Mouse (Mus musculus) forebrain, embryonic 11.5 days (tissue): ENCODE results near the gene Abhd8. TPM values are rescaled to one million over a fixed set of nuclear protein-coding genes. Genes with fewer than 3 reads are reported as not detected.
"Not testable (repeated sequence)": the region's sequence is repeated elsewhere in the genome, so short reads cannot be mapped to it uniquely, and the experiment has no call there.

ENCODE experiments used
- ATAC-seq: fragments of 200-750 bp; cut with Nextera tagmentation; replicated peaks from 2 replicates; pipeline ENCODE4 v1.8.0; 2017; ENCODE audit warnings: moderate TSS enrichment; ENCODE audit not compliant: low FRiP score
- DNase-seq: peaks from one replicate; pipeline ENCODE4 v3.0.0-alpha.2; 2017; ENCODE audit warnings: low spot score
- H3K27ac ChIP-seq: fragments of 300-500 bp; sonication (generic); 2 replicates; pipeline ENCODE4 v1.5.1; 2014; ENCODE audit warnings: low read depth, low read length
- H3K27me3 ChIP-seq: fragments of 300-500 bp; sonication (generic); 2 replicates; pipeline ENCODE4 v1.6.1; 2014; ENCODE audit warnings: mild to moderate bottlenecking, low read length, mixed read lengths; ENCODE audit not compliant: control insufficient read depth, insufficient read depth
- H3K36me3 ChIP-seq: fragments of 300-500 bp; sonication (generic); 2 replicates; pipeline ENCODE4 v1.6.1; 2014; ENCODE audit warnings: mild to moderate bottlenecking, low read length, moderate library complexity, mixed read lengths; ENCODE audit not compliant: control insufficient read depth, insufficient read depth
- H3K4me1 ChIP-seq: fragments of 300-500 bp; sonication (generic); replicated peaks from 2 replicates; pipeline ENCODE4 v1.6.1; 2014; ENCODE audit warnings: low read length, mixed read lengths; ENCODE audit not compliant: control insufficient read depth, insufficient read depth
- H3K4me2 ChIP-seq: fragments of 300-500 bp; sonication (generic); 2 replicates; pipeline ENCODE4 v1.6.1; 2014; ENCODE audit warnings: low read depth, mild to moderate bottlenecking, low read length, moderate library complexity, mixed read lengths; ENCODE audit not compliant: severe bottlenecking
- H3K4me3 ChIP-seq: fragments of 300-500 bp; sonication (generic); 2 replicates; pipeline ENCODE4 v1.5.1; 2014; ENCODE audit warnings: low read depth, low read length
- H3K9ac ChIP-seq: fragments of 300-500 bp; sonication (generic); 2 replicates; pipeline ENCODE4 v1.6.1; 2014; ENCODE audit warnings: low read length
- H3K9me3 ChIP-seq: fragments of 300-500 bp; sonication (generic); 2 replicates; pipeline ENCODE4 v1.6.1; 2016; ENCODE audit warnings: low read length, mixed read lengths; ENCODE audit not compliant: control insufficient read depth
- WGBS: fragments of 180-500 bp; shearing (Covaris S2); extraction: QIAGEN DNeasy Blood & Tissue Kit; methylation state at CpG from one replicate; pipeline ENCODE4 v1.1.7; 2014; 5-methylcytosine and 5-hydroxymethylcytosine counted together
- polyA plus RNA-seq: library from polyadenylated mRNA; unstranded; fragments of >200 nt; fragmentation: Nextera tagmentation; extraction: Ambion mirVana; gene quantifications from 2 replicates; pipeline ENCODE4 v1.2.1, GENCODE M21; 2014

Gene Abhd8
- polyA plus RNA-seq, 1 experiment from 2014 or later = 76.6 TPM

DNA sequence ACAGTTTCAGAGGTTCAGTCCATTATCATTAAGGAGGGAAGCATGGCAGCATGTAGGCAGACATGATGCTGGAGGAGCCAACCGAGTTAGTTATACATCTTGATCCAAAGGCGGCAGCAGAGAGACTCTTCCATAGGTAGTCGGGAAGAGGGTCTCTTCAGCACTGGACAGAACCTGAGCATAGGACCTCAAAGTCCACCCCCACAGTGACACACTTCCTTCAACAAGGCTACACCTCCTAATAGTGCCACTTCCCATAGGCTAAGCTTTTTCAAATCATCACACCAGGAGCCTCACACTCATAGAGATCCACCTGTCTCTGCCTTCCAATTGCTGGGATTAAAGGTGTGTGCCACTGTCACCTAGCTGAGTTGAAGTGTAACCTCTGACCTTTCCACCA lies 26.4 kb downstream of the Abhd8 start:
- ATAC-seq (no peak), DNase-seq (no peak)
- no peak overlapping the region for H3K4me2 ChIP-seq
- peaks cover 1% of the 10 kb centered on the region; the same call in 1 of the 2 replicates for H3K27me3 ChIP-seq
- no peaks in the 10 kb centered on the region for H3K9me3 ChIP-seq
- H3K4me3 ChIP-seq = no peak overlapping the region
- H3K27ac ChIP-seq = no peak overlapping the region
- WGBS = 61% methylated on average over 3 of the region's 3 CpGs
- H3K9ac ChIP-seq = no peak overlapping the region
- no peaks in the 10 kb centered on the region for H3K36me3 ChIP-seq
- H3K4me1 ChIP-seq = 0 out of 2 replicates have a peak, but pooled peaks cover 2% of the 10 kb centered on the region

GRCm38 (mm10) chr8:71432935-71433334 lies 30.5 kb downstream of the Abhd8 start:
- H3K4me2 ChIP-seq, H3K9me3 ChIP-seq, H3K27me3 ChIP-seq, H3K9ac ChIP-seq, DNase-seq, H3K36me3 ChIP-seq, H3K27ac ChIP-seq, ATAC-seq, H3K4me3 ChIP-seq, H3K4me1 ChIP-seq: not testable (repeated sequence)
- 76% methylated on average over 1 of the region's 1 CpGs for WGBS

DNA sequence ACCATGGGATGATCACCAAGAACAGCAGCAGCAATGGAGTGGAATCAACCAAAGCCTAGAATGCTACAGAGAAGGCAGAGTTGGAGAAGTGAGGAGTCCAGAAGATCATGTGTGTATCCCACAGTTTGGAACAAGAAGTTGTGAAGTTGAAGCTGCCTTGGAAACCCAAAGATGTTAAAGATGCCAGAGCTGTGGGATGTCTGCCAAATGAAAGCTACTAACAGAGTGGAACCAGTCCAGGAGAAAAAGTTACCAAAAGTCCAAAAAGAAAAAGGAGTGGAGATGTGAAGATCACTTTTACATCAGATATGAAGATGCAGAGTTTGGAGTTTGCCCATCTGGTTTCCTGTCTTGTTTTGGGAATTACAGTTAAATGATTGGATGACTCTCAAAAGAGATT lies 41.3 kb downstream of the Abhd8 start:
- no peaks in the 10 kb centered on the region for H3K36me3 ChIP-seq
- DNase-seq = no peak
- no peaks in the 10 kb centered on the region for H3K4me1 ChIP-seq
- ATAC-seq = no peak
- H3K9ac ChIP-seq = no peak overlapping the region
- H3K4me2 ChIP-seq = no peak overlapping the region
- no peak overlapping the region for H3K4me3 ChIP-seq
- H3K9me3 ChIP-seq = no peaks in the 10 kb centered on the region
- no peaks in the 10 kb centered on the region for H3K27me3 ChIP-seq
- no peak overlapping the region for H3K27ac ChIP-seq

DNA sequence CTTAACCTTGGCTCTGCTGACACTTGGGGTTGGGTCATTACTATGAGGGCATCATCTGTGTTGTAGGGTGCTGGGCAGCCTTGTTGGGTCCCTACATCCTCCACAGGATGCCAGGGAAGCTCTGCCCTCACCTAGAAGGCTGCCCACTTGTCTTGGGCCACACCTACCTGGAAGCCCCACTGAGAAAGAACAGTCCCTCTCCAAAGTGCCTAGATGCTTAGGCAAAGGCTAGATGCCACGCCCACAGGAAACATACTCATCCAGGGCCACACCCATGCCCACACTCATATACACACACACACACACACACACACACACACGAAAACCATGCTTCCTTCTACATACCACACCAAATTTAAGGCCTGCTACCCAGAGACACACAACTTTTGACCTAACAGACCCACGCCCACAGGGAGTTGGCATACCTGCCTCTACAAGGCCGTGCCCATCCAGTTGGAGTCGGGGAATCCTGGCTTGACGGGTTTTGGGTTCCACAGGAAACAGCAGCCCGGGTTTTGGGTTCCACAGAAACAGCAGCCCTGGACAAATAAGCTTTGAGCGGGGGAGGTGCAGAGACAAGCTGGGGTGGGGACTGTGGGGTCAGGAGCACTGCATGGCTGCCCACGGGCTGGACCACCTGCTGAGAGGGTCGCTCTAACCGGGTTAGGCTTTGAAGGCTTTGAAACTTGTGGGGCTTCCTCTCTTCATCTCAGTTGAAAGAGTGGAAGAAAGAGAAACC lies 51.8 kb downstream of the Abhd8 start:
- 49% methylated on average over 11 of the region's 11 CpGs for WGBS
- no peak overlapping the region for H3K27ac ChIP-seq
- no peaks in the 10 kb centered on the region for H3K27me3 ChIP-seq
- no peak for ATAC-seq
- DNase-seq = no peak
- no peaks in the 10 kb centered on the region for H3K9me3 ChIP-seq
- no peak overlapping the region for H3K9ac ChIP-seq
- H3K36me3 ChIP-seq = peaks cover 6% of the 10 kb centered on the region; the same call in 1 of the 2 replicates
- H3K4me1 ChIP-seq = 0 out of 2 replicates have a peak, but pooled peaks cover 2% of the 10 kb centered on the region
- H3K4me2 ChIP-seq = no peak overlapping the region
- H3K4me3 ChIP-seq = no peak overlapping the region

GRCm38 (mm10) chr8:71408231-71408630 lies 55.2 kb downstream of the Abhd8 start:
- no peak for DNase-seq
- Histone ChIP-seq H3K9me3 (no peaks in the 10 kb centered on the region), H3K27ac (no peak overlapping the region), H3K4me2 (no peak overlapping the region), H3K4me3 (no peak overlapping the region), H3K27me3 (no peaks in the 10 kb centered on the region), H3K36me3 (peaks cover 6% of the 10 kb centered on the region; the same call in 1 of the 2 replicates), H3K9ac (no peak overlapping the region), H3K4me1 (peaks cover 6% of the 10 kb centered on the region; the same call in 1 of the 2 replicates)
- ATAC-seq = no peak
- 99% methylated on average over 4 of the region's 4 CpGs for WGBS

- Histone ChIP-seq H3K27me3 (no peaks in the 10 kb centered on the region), H3K27ac (no peak overlapping the region), H3K4me3 (no peak overlapping the region), H3K4me2 (no peak overlapping the region), H3K9ac (no peak overlapping the region), H3K9me3 (no peaks in the 10 kb centered on the region), H3K36me3 (peaks cover 6% of the 10 kb centered on the region; the same call in 1 of the 2 replicates), H3K4me1 (peaks cover 6% of the 10 kb centered on the region; the same call in 1 of the 2 replicates)
- ATAC-seq = no peak
- WGBS = 93% methylated on average over 14 of the region's 14 CpGs
- DNase-seq = no peak
Observed at GRCm38 (mm10) chr8:71407441-71407840, 56.0 kb downstream of the Abhd8 start.

Other genes starting within 250 kb of the Abhd8 start
- 24.3 and 32.5 TPM in 2 replicates for gene Myo9b, start 190.9 kb downstream of the Abhd8 start, polyA plus RNA-seq
- gene Haus8, start 190.7 kb downstream of the Abhd8 start, polyA plus RNA-seq = 61.0 and 66.8 TPM in 2 replicates
- 69.3 and 82.5 TPM in 2 replicates for gene Use1, start 96.8 kb downstream of the Abhd8 start, polyA plus RNA-seq
- gene Ocel1, start 92.4 kb downstream of the Abhd8 start, polyA plus RNA-seq = 2.9 and 3.3 TPM in 2 replicates
- 49.1 and 51.4 TPM in 2 replicates for gene Nr2f6, start 81.7 kb downstream of the Abhd8 start, polyA plus RNA-seq
- 4.2 and 4.5 TPM in 2 replicates for gene Ushbp1, start 67.9 kb downstream of the Abhd8 start, polyA plus RNA-seq
- gene Babam1, start 66.8 kb downstream of the Abhd8 start, polyA plus RNA-seq = 106 and 119 TPM in 2 replicates
- 38.7 and 42.2 TPM in 2 replicates for gene Ankle1, start 57.6 kb downstream of the Abhd8 start, polyA plus RNA-seq
- 186 TPM in 2 replicates for gene Mrpl34, start 1.3 kb upstream of the Abhd8 start, polyA plus RNA-seq
- gene Dda1, start 5.5 kb upstream of the Abhd8 start, polyA plus RNA-seq = 133 and 146 TPM in 2 replicates
- gene Ano8, start 22.3 kb upstream of the Abhd8 start, polyA plus RNA-seq = 5.7 and 9.3 TPM in 2 replicates
- gene Gtpbp3, start 24.4 kb upstream of the Abhd8 start, polyA plus RNA-seq = 7.9 and 10.8 TPM in 2 replicates
- 42.5 and 43.4 TPM in 2 replicates for gene Plvap, start 48.1 kb upstream of the Abhd8 start, polyA plus RNA-seq
- gene Ccdc194, start 62.1 kb upstream of the Abhd8 start, polyA plus RNA-seq = 0.29 TPM in 1 of 2 replicates, not detected in the other
- gene Bst2, start 73.8 kb upstream of the Abhd8 start, polyA plus RNA-seq = 3.1 and 4.9 TPM in 2 replicates
- gene Mvb12a, start 79.3 kb upstream of the Abhd8 start, polyA plus RNA-seq = 50.1 and 62.8 TPM in 2 replicates
- gene Tmem221, start 95.2 kb upstream of the Abhd8 start, polyA plus RNA-seq = 0.15 TPM in 1 of 2 replicates, not detected in the other
- gene Nxnl1, start 102.9 kb upstream of the Abhd8 start, polyA plus RNA-seq = not detected in 2 replicates
- gene Slc27a1, start 105.2 kb upstream of the Abhd8 start, polyA plus RNA-seq = 18.4 and 19.1 TPM in 2 replicates
- 218 and 238 TPM in 2 replicates for gene Pgls, start 128.5 kb upstream of the Abhd8 start, polyA plus RNA-seq
- gene Fam129c, start 134.0 kb upstream of the Abhd8 start, polyA plus RNA-seq = 3.2 and 4.3 TPM in 2 replicates
- gene Colgalt1, start 147.3 kb upstream of the Abhd8 start, polyA plus RNA-seq = 41.8 and 48.6 TPM in 2 replicates
- gene Unc13a, start 208.1 kb upstream of the Abhd8 start, polyA plus RNA-seq = 6.5 and 6.6 TPM in 2 replicates
- 2.3 TPM in 2 replicates for gene Jak3, start 212.6 kb upstream of the Abhd8 start, polyA plus RNA-seq
- gene Insl3, start 225.6 kb upstream of the Abhd8 start, polyA plus RNA-seq = not detected in 2 replicates
- 0.51 and 0.64 TPM in 2 replicates for gene B3gnt3, start 238.1 kb upstream of the Abhd8 start, polyA plus RNA-seq